Mouse (Mus musculus): ENCODE measurements at regions not wholly inside any gene's neighbourhood (a gene's known extent, or its start where the extent isn't known, plus 50 kb on each side); places are given as distances from the start of the nearest gene placed in this dataset.

DNA sequence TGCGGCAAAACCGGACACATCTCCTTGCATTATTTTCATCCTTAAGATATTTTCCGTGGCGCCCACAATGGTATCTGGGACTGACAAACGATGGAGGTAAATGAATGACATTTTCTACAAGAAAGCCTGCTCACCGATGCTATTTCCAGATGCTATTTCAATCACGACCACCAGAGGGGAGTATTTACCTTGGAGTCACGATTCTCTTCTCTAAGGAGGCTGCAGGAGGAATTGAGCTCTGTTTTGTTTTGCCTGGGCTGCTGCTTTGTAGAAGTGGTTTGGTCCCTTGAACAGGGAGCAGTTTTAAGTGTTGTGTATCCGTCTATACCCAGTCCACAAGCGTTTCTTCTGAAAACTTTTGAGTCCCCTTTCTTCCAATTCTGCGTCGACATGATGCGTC lies 128.7 kb upstream of the Itga1 start:
- peak; percentile 23 to 49 for DNase-seq

DNA sequence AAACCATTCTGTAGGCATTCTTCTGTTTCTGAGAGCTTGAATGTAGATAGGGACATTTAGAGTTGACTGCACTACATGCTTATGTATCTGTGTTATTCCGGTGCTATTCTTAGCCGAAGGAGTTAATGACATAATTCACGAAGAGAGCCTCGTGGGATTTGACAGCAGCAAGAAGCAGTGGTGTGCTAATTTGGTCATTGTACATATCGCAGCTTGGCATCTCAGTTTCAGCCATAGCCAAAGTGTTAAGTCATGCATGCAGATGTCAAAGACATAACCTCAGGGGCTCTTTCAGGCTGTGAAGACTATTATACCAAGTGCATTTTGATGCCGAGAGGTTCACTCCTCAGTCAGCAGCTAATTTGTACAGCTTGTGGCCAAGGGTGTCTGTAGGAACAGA lies 125.1 kb upstream of the Itga1 start:
- no peak for DNase-seq

DNA sequence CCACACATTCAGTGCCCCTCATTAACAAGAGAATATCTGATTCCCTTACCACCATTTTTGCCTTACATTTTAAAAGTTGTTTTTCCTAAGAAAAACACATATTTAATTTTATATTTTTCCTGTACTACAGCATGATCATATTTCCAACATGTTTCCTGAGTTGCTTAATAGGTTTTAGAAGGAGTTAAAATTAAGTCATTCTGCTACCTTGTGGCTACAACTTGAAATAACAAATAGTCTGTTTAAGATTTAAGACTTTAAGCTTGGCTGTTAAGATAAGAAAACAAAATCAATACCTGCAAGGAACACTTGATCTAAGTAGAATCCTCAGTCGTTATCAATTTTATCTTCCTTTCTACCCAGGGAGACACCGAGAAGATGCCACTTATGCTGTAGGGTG lies 117.9 kb upstream of the Itga1 start:
- DNase-seq = no peak

DNA sequence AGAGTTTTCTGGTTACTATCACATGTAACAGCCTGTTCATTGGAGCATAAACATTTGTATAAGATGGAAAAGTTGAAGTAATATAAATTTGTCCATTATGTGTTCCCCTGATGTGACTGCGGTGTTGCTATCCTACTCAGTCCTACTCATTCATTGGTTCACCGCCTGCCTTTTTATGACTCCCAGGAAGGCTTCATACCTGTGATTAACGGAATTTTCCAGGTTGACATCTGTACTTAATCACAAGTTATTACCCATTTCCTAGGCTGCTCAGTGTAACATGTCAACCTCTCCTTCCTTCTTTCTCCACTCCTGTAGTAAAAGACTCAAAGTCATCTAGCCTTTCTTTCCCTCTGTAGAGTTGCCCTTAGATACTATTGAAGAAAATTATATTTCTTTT lies 109.5 kb upstream of the Itga1 start:
- DNase-seq = no peak

DNA sequence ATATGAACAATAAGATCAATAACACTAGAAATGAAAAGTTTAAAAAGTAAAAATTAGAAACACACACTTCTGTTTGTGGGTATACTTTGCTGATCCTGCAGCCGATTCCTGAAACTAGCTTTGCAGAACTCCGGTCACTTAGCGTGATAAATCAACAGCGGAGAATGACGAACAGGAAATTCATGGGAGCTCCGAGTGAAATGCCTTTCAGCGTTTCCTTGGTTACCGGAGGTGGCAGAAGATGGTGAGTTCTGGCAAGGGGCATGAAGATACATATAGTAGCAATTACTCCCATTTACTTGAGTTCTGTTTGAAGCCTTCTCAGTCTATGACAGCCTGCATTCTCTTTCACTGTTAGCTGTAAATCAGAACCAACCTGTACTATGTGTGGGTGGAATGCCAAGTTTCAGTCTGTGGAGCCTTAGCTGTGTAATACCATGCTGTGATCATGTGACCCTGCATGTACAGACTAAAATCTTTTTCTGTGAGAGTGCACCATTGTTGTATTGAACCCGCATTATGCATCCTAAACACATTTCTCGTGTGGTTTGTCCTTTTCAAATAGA lies 109.0 kb upstream of the Itga1 start:
- no peak for DNase-seq

DNA sequence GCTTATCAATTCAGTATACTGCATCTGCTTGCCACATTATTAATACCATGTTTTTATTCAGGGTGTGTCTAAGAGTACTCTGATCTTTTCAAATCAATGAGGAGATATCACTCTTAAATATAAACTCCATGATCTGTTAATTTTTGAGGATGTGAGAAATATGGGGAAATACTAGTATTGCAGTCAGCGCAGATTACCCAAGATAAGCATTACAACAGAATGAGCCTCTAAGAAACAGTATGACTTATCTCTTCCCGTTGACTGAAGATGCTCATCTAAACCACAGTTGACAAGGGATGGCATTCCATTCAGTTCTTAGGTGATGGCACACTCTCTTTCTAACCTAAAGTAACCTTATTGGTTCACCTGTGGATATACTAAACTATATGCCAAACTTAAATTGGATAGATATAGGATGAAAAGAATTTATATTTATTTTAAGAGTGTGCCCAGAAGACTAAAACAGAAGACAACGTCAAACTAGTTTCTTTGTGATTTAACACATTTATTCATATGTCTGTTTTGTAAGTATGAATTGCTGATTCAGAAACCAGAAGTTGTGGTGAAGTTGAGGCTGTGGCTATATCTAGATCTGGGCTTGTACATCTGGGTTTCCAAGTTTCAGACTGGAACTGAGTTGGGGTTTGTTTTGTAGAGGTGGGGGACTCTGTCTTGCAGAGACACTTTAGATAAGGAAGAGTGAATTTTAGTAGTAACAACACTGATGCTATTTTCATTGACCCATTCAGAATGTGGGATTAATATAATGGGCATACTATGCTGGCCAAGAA lies 107.8 kb upstream of the Itga1 start:
- no peak for DNase-seq

DNA sequence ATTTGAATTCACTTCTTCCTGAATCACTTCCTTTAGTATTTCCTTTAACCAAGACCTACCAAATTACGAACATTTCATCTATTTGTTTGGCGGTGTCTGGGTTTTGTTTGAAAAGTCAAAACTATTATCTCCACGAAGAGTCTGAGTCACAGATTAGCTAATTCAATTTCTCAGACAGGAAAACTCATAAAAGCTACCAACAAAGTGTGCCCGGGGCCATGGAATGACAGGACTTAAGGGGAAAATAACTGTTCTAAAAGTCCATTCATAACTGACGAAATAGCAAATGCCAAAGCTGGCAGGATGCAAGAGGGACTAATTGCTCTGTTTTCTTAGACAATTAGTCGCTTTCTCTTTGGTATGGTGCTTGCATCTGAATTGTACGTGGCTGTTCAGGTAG lies 105.0 kb upstream of the Itga1 start:
- no peak for DNase-seq

DNA sequence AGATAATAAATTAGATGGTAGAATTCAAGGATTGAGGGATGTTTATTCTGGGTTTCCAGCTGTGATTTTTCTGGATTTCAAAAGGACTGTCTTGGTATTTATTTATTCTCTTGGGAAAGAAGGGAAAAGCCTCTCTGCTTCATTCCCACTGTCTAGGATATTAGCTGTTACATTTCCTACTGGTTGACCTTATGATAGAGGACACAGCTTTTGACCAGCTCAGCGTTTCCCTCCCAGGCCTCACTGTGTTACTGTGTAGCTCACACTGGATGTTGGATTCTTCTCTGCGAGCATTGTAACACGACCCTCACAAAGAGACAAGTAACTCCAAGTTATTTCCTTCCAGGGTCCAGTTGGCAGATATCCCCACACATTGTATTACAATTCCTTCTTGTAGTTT lies 97.4 kb upstream of the Itga1 start:
- DNase-seq = no peak

DNA sequence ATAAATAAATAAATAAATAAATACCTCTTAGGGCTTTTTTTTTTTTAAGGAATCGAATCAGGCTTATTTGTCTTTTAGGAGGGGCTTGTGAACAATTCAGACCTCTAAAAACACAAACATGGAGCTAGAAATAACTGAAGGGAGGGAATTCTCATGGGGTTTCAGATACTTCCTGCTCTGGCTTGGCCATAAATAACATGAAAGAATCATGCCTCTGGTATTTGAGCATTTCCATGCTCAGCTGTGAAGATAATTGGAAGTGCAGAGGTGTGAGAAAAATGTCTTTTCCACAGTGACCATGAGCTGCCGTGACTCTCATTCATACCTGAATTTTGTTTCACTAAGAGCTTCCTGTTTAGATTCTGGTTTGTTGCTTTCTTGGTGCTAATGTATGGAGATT lies 86.3 kb upstream of the Itga1 start:
- DNase-seq = no peak

DNA sequence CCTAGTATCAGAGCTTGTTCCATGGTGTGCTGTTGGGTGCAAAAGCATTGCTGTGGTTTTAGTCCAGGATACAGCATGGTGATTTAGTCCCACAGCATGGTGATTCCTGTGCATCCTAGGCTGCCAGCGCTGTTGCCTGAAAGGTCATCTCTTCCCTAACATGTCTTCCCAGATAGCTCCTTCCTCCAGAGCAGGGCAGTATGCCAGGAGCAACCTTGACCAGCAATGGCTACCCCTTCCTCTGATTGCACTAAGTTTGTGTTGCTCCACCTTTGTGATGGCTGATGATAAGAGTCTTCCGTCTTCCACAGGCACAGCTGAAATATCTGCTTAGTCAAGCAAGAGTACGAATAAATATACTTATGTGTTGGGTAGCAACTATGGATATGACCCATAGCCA lies 85.6 kb upstream of the Itga1 start:
- DNase-seq = peak in 1 of 2 experiments; percentile 4

DNA sequence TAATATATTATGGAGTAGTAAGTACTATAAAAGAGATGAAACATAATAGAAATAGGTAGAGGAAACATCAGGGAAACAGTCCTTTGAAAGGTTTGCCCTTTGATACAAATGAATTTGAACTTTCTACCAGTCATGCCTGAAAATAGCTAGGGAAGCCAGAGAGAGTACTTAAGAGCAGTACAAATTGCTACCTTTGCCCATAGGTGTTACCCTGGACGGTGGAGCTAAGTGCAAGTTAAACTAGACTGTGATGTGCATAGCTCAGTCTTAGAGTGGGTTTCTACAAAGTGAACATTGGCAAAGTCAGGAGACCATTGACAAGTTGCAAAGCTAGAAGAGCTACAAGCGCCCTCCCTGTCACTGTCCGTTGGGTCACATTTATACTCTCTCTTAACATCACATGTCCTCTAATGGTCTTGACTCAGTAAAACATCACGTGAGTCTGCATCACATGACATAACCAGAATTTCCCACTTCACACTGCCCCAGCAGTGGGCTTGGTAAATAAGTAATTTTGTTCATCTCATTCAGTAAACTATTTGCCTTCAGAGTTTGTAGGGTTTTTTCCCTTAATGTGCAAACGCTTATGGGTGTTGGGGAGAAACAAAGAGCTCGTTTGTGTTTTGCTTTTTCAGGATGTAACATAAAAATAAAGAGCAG lies 80.6 kb upstream of the Itga1 start:
- no peak for DNase-seq

DNA sequence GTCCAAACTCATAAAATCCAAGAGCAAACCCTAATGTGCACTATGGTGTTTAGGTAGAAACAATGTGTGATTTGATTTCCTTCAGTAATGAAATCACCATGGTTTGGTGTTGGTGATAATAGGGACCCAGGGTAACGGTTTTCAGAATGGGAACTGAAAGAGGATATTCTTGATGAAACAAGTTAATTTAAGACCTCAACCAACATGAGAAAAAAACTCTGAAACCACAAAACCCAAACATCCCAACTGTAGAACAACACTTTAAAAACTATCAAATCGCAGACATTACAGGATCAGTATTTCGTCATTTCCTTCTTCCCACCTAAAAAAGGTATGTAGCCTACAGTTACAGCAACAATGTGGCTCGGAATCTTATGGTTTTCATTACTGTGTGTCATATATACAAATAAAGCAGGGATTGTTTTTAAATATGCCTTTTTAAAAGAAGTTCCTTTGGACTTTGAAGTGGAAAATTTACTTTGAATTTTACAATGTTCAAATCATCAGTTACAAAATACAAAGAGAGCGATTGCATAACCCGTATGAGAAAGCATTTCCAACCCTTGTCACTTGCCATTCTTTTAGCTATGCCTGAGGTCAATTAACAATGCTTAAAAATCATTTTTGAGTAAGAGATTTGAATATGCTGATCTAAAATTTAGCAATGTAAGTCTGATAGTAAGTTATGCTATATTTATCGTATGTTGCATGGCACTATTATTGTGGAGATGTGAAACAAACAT lies 76.6 kb upstream of the Itga1 start:
- DNase-seq = no peak

DNA sequence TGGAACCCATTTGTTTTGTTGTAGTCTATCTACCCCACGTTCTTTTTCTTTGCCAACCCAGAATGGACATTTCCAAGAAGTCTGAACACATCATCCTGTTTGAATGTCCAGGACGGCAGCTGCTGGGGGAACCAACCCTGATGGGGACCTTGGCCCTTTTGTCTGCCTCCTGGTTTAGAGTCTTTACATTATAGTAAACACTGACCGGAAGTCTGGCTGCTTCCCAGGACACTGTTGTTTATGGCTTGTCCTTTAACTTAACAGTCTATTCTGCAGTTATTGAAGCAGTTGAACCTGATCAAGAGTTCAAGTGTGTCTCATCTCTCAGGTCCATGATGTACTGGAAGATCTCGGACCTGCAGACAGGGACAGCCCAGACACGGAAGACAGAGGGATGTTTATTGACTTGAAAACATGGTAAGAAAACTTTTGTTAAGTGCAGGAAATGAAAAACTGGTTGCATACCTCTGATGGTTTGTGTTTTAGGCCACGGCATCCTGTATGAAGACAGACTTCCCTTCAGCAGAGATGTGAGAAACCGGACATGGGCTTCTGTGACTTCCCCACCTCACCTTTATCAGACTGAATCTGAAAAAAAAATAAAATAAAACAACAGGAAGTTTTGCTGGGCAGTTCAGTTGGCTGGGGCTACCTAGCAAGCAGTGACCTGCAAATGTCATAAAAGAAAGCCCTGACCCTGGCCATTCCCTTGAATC lies 69.7 kb upstream of the Itga1 start:
- no peak for DNase-seq

DNA sequence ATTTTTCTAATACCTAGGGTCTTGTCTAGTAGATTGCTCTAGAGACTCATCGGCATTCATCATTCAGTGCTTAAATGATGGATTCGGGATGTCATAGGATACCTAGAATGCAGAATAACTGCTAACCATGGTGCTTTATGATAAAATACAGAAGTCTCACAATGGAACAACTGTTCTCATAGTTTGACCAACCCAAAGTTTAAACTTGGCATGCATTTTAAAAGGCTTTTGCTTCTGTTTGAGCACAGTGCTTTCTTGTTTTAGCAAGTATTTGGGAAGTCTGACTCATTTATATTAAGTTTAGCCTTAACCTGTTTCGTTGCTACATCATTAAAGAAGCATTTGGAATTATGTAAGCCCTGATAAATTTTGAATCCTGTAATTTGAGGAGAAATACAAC lies 64.2 kb upstream of the Itga1 start:
- no peak for DNase-seq

DNA sequence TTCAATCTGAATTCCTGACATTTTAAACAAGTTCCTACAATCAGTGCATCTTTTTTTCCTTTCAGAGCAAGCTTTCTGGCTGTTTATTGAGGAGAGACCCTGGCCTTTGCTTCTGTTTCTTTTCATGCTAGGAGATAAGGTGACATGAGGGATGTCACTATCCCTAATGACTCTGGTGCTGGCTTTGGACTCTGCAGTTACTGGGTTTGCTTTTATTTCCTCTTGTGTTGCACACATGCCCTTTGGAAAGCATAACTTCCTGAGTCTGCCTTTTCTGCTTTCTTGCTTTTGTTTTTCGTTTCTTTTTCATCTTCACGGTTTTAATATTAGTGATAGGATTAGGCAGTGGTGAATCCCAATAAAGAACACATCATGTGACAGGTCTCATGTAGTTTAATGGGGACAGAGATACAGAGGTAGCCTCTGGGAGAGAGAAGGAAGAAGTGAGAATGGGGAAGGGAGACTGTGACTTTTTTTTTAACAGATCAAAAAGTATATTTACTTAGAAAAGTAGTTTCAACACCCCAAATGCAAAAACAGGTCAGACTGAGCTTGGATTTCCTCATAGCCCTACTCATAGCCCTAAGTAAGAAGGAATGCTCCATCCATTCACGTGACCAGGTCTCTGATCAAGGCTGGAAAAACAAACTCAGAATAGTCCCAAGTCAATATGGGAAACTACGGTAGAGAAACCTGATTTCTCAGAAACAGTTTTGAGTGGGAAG lies 61.1 kb upstream of the Itga1 start:
- DNase-seq = no peak

DNA sequence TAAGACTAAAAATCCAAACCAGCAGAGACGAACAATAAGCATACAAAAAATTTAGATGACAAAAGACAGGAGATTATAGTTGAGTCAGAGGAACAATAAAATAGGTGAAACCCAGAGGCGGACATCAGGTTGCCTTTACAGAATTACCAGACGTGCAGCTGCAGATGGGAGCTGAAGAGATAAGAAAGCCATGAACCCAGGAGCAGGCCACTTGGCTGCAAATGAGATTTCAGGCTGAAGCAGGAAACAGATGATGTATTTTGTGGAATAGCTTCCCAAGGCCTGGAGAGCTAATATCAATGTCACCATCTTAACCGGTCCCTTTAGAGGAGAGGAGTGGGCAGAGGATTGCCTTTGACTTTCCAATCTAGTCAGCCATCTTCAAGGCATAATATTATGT lies 57.6 kb upstream of the Itga1 start:
- no peak for DNase-seq
